8 mouse cellular contexts compared by ENCODE assay signal in genomic region chr4:88793936-88794675, GRCm38 (mm10). TPM values are rescaled to one million over a fixed set of nuclear protein-coding genes. Genes with fewer than 3 reads are reported as not detected.
DNase-seq lines count a peak whose midpoint lies in the region.
"Not testable (repeated sequence)": the region's sequence is repeated elsewhere in the genome, so short reads cannot be mapped to it uniquely, and the experiment has no call there.
"Had no signal": no experiment of that assay in that cellular context is flagged by ENCODE, and none has a peak within 500 bp of the region (broad histone marks: within the 10 kb centered on the region; RNA-seq: fewer than 3 reads in every experiment).

Gm13275 (plus strand) TSS chr4:88794487.

- DNase-seq in cerebellum, adult 11-12 months = peak; percentile 76
- DNase-seq in frontal cortex, postnatal 36 days (ENCODE audit: low spot score in 2 of 2) = peak; percentile 68 to 78
- DNase-seq in heart, postnatal 25 days (ENCODE audit: low spot score) = peak; percentile 76
- peak; percentile 52 to 63 for DNase-seq in layer of hippocampus, adult 18-20 months (ENCODE audit: low spot score in 2 of 2)
- peak; percentile 57 to 59 for DNase-seq in left cerebral cortex, postnatal 36 days (ENCODE audit: low spot score in 2 of 2)
- DNase-seq in ovary, postnatal 10 days (ENCODE audit: low spot score) = peak; percentile 96
- DNase-seq in testis, postnatal 14 days (ENCODE audit: low spot score) = peak; percentile 60

- intact Hi-C loops in heart, postnatal 25 days (cut with DNase I); left cerebral cortex, postnatal 36 days (cut with DNase I): not testable (repeated sequence)

RNA-seq across cellular contexts. Expression of gene Gm13275, which starts in this region (rescaled TPM):
- total RNA-seq in heart, postnatal 25 days (2021) = not detected
- total RNA-seq in layer of hippocampus, adult 18-20 months (2021) = not detected
- total RNA-seq in left cerebral cortex, postnatal 36 days (2021) = not detected
- total RNA-seq: ES-E14 had no signal

Comparison
In these comparisons a context has a peak if more than half of its experiments do, and no peak if none do; other contexts are left out.
1. Peak in every context shown above with its lines: DNase-seq.
2. Peak in DNase-seq in heart, postnatal 25 days; RNA of the gene not detected or under 1 TPM.
3. Peak in DNase-seq in layer of hippocampus, adult 18-20 months; RNA of the gene not detected or under 1 TPM.
4. Peak in DNase-seq in left cerebral cortex, postnatal 36 days; RNA of the gene not detected or under 1 TPM.